Mouse (Mus musculus) large intestine, adult 2 months (tissue): ENCODE results near the gene Btbd35f16. TPM values are rescaled to one million over a fixed set of nuclear protein-coding genes. Genes with fewer than 3 reads are reported as not detected.
"Not testable (repeated sequence)": the region's sequence is repeated elsewhere in the genome, so short reads cannot be mapped to it uniquely, and the experiment has no call there.

Experiments used
- DNase-seq: peaks from one replicate; pipeline ENCODE4 v3.0.0-alpha.2; 2012; ENCODE audit warnings: low read depth, low spot score
- WGBS: fragments of 180-500 bp; shearing (Covaris S2); methylation state at CpG from one replicate; pipeline ENCODE4 v1.1.7; 2018; 5-methylcytosine and 5-hydroxymethylcytosine counted together
- polyA plus RNA-seq: library from polyadenylated mRNA; depleted of rRNA; stranded (reverse); fragments of >200 nt; gene quantifications from 2 replicates; pipeline ENCODE4 v1.2.3, GENCODE M21; 2012; rRNA removed

The Btbd35f16 gene
- not detected in 2 replicates for polyA plus RNA-seq

DNA sequence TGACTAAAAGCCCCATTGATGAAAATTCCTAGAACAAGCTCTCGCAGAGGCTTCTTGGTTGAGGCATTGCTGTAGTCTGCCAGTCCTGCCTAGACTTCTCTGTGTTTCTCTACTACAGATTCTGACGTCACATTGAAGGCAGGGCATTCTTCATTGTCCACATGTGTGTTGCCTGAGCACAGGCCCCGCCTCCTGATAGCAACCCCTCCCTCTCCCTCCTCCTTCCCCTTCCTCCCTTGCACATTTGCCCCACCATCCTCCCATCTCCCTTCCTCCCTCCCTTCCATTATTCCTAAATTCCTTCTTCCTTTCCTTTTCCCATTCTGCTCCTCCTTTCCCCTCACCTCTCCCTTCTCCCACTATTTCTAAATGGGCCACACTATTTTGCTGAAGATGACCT, at the start of gene Btbd35f16:
TSS of gene Btbd35f16 (minus strand) at position 101 of the 400 bp plus-strand sequence.
- 73% methylated on average over 2 of the region's 3 CpGs for WGBS
- not testable (repeated sequence) for DNase-seq

Other genes with a start within 250 kb of the Btbd35f16 start
- gene Btbd35f10, start 204.1 kb downstream of the Btbd35f16 start, polyA plus RNA-seq, result not detected in 2 replicates
- not detected in 2 replicates for gene Btbd35f3, start 80.7 kb upstream of the Btbd35f16 start, polyA plus RNA-seq
- not detected in 2 replicates for gene Btbd35f28, start 239.6 kb upstream of the Btbd35f16 start, polyA plus RNA-seq